Mouse (Mus musculus): Measurements from ENCODE around the gene 1700020N01Rik.

The 1700020N01Rik gene

DNA sequence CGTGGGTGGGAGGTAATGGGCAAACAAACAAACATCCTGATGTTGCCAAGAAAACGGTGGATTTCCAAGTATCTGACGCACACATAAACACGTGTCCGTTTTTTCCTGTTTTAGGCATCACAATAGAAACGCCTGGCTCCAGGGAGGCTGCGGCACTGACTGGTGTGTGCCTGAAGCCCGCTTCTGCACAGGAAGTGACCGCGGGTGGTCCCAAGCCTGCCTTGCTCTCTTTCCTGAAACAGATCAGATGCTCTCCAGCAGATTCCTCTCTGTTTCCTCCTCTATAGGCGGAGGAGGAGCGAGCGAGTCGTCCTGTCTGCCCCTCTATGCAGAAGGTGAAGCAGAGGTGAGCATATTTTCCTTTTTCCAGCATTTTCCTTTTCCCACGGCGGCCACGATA lies 76.0 kb downstream of the 1700020N01Rik start:
- DNase-seq (ENCODE audit: extremely low read depth, low read depth), result no peak

DNA sequence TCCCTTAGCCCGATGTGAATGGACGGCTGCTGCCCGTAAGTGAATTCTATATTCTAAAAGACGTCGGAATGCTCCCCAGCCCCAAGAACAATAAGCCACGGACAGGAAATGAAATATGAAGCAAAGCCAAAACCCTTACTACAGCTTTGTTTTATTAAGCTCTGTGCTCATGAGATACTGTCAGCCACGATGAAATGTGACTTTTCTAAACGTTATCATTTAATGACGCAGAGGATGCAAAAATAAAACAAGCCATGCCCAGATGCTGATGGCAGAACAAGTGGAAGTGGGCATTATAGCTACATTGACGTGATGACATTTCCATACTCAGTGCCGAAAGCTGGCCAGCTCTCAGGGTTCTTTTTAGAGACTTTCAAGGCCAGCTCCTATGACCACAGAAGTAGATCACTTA lies 76.8 kb downstream of the 1700020N01Rik start:
- no peak for DNase-seq (ENCODE audit: extremely low read depth, low read depth)

DNA sequence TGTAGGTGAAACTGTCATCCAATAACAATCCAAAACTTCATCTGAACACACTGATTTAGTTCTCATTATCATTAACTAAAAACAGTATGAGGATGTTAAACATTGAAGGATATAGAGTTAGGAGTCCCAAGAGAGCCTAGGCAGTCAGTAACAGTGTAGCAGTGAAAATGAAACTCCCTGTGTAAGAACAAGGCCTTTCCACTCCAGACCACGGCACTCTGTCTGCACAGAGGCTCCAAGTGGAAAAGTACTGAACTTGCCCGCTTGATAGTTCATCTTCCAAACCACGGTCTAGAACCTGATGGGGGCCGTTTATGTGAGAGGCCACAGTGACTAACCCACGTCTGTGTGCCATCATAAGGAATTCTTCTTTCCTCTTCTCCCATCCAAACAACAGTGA lies 77.2 kb downstream of the 1700020N01Rik start:
- no peak for DNase-seq (ENCODE audit: extremely low read depth, low read depth)

Measured in MEL-GATA-1-ER (cell line).